In genomic region chr1:193082311-193082921, GRCm38 (mm10) we compare ENCODE assay signal across 12 mouse cellular contexts. TPM values are rescaled to one million over a fixed set of nuclear protein-coding genes. Genes with fewer than 3 reads are reported as not detected.
DNase-seq lines count a peak whose midpoint lies in the region; ATAC-seq and TF ChIP-seq lines count a peak whose summit lies in the region.
"Had no signal": no experiment of that assay in that cellular context is flagged by ENCODE, and none has a peak within 500 bp of the region (broad histone marks: within the 10 kb centered on the region; RNA-seq: fewer than 3 reads in every experiment).

No protein-coding gene starts in this region.

- no peak for TF ChIP-seq CTCF in lung, embryonic 14.5 days (IDR thresholded peaks at IDR 0.05; ENCODE audit: low read depth)
- TF ChIP-seq CTCF in forebrain, postnatal 0 days (IDR thresholded peaks at IDR 0.05; ENCODE audit: low read depth): no peak

- WGBS in lung, embryonic 14.5 days: 27% methylated on average over 10 of the region's 10 CpGs
- WGBS in embryonic facial prominence, embryonic 13.5 days: 47% methylated on average over 10 of the region's 10 CpGs
- WGBS in forebrain, postnatal 0 days: 17% methylated on average over 10 of the region's 10 CpGs

- peak; percentile 71 for DNase-seq in lung, embryonic 14.5 days
- no peak for DNase-seq in lung, postnatal 25 days (ENCODE audit: low spot score)
- DNase-seq in forebrain, postnatal 0 days: no peak
- peak; percentile 35 to 76 for DNase-seq in lung, postnatal 4 days
- DNase-seq in testis, postnatal 10 days (ENCODE audit: low spot score): no peak
- DNase-seq in cerebellum, adult 11 months: no peak
- DNase-seq in gastrocnemius, postnatal 14 days: no peak
- DNase-seq: cerebellum, postnatal 25 days; kidney, postnatal 25 days had no signal

- H3K4me2 ChIP-seq in lung, embryonic 14.5 days: no peak overlapping the region
- no peak overlapping the region for H3K4me2 ChIP-seq in embryonic facial prominence, embryonic 13.5 days
- H3K4me2 ChIP-seq in forebrain, postnatal 0 days (ENCODE audit: low read depth): no peak overlapping the region

- peaks cover 22% of the 10 kb centered on the region for H3K27me3 ChIP-seq in lung, embryonic 14.5 days (ENCODE audit: insufficient read depth, low read length)
- H3K27me3 ChIP-seq in embryonic facial prominence, embryonic 13.5 days: no peaks in the 10 kb centered on the region
- H3K27me3 ChIP-seq in forebrain, postnatal 0 days (ENCODE audit: insufficient read depth, low read length): no peaks in the 10 kb centered on the region

- no peak overlapping the region for H3K27ac ChIP-seq in lung, embryonic 14.5 days (ENCODE audit: low read depth)
- peak overlapping the region; percentile 34; the same call in 1 of the 2 replicates for H3K27ac ChIP-seq in embryonic facial prominence, embryonic 13.5 days
- H3K27ac ChIP-seq in forebrain, postnatal 0 days (ENCODE audit: low read depth, low read length): no peak overlapping the region
- H3K27ac ChIP-seq: macrophage had no signal

- H3K4me3 ChIP-seq in lung, embryonic 14.5 days (ENCODE audit: low read depth, low read length): no peak overlapping the region
- H3K4me3 ChIP-seq in embryonic facial prominence, embryonic 13.5 days: no peak overlapping the region
- H3K4me3 ChIP-seq in forebrain, postnatal 0 days (ENCODE audit: low read depth, low read length): no peak overlapping the region

- no peaks in the 10 kb centered on the region for H3K9me3 ChIP-seq in lung, embryonic 14.5 days (ENCODE audit: low read depth, low read length)
- no peaks in the 10 kb centered on the region for H3K9me3 ChIP-seq in embryonic facial prominence, embryonic 13.5 days
- H3K9me3 ChIP-seq in forebrain, postnatal 0 days (ENCODE audit: low read length): no peaks in the 10 kb centered on the region

- no peaks in the 10 kb centered on the region for H3K36me3 ChIP-seq in lung, embryonic 14.5 days (ENCODE audit: insufficient read depth)
- H3K36me3 ChIP-seq in embryonic facial prominence, embryonic 13.5 days: no peaks in the 10 kb centered on the region
- no peaks in the 10 kb centered on the region for H3K36me3 ChIP-seq in forebrain, postnatal 0 days (ENCODE audit: insufficient read depth)

- no peak overlapping the region for H3K9ac ChIP-seq in lung, embryonic 14.5 days
- H3K9ac ChIP-seq in embryonic facial prominence, embryonic 13.5 days: no peak overlapping the region
- no peak overlapping the region for H3K9ac ChIP-seq in forebrain, postnatal 0 days

- peaks cover 3% of the 10 kb centered on the region; the same call in 1 of the 2 replicates for H3K4me1 ChIP-seq in lung, embryonic 14.5 days (ENCODE audit: insufficient read depth)
- peaks cover 29% of the 10 kb centered on the region for H3K4me1 ChIP-seq in embryonic facial prominence, embryonic 13.5 days
- 0 out of 2 replicates have a peak, but pooled peaks cover 3% of the 10 kb centered on the region for H3K4me1 ChIP-seq in forebrain, postnatal 0 days (ENCODE audit: insufficient read depth)

- peak; percentile 78 for ATAC-seq in lung, embryonic 14.5 days (ENCODE audit: insufficient read depth)
- ATAC-seq in embryonic facial prominence, embryonic 13.5 days (ENCODE audit: insufficient number of reproducible peaks, insufficient read depth, low FRiP score, low TSS enrichment, low read depth): no peak
- peak; percentile 35; the same call in 1 of the 2 replicates for ATAC-seq in forebrain, postnatal 0 days
- ATAC-seq: activated CD4-positive, CD25-positive, alpha-beta regulatory T cell, adult 4 months had no signal

- intact Hi-C loops in gastrocnemius, postnatal 14 days (cut with DNase I; ENCODE audit: low total_unique reads): no loop called here

RNA-seq across cellular contexts. Expression of gene Syt14, which starts 46.8 kb away (rescaled TPM):
- polyA plus RNA-seq in lung, embryonic 14.5 days (2014; fragmentation: Nextera tagmentation; extraction: Ambion mirVana): 1.2 and 1.4 TPM in 2 replicates
- polyA plus RNA-seq in embryonic facial prominence, embryonic 13.5 days (2015; fragmentation: Nextera tagmentation; extraction: Ambion mirVana): 3.6 and 4.2 TPM in 2 replicates
- total RNA-seq in forebrain, postnatal 0 days (2014; rRNA removed): 11.8 and 16.7 TPM in 2 replicates
- polyA plus RNA-seq in forebrain, postnatal 0 days (2015; fragmentation: Nextera tagmentation; extraction: Ambion mirVana): 2.6 and 4.6 TPM in 2 replicates
- under 1 TPM; 0.18 to 0.31 TPM for total RNA-seq in gastrocnemius, postnatal 14 days (2021)
- polyA plus RNA-seq: macrophage had no signal

RNA-seq across cellular contexts. Expression of gene Diexf, which starts 47.7 kb away (rescaled TPM):
- polyA plus RNA-seq in lung, embryonic 14.5 days (2014; fragmentation: Nextera tagmentation; extraction: Ambion mirVana): 9.0 and 9.5 TPM in 2 replicates
- polyA plus RNA-seq in embryonic facial prominence, embryonic 13.5 days (2015; fragmentation: Nextera tagmentation; extraction: Ambion mirVana): 9.7 and 13.5 TPM in 2 replicates
- total RNA-seq in forebrain, postnatal 0 days (2014; rRNA removed): 11.4 and 18.6 TPM in 2 replicates
- 4.0 and 6.2 TPM in 2 replicates for polyA plus RNA-seq in forebrain, postnatal 0 days (2015; fragmentation: Nextera tagmentation; extraction: Ambion mirVana)
- total RNA-seq in gastrocnemius, postnatal 14 days (2021): 1 to 10 TPM; 7.2 to 9.5 TPM

Comparison
In these comparisons a context has a peak if more than half of its experiments do, and no peak if none do; other contexts are left out.
1. DNase-seq: peak in lung, embryonic 14.5 days (single experiment) and lung, postnatal 4 days (2 of 2); none in lung, postnatal 25 days (single experiment), forebrain, postnatal 0 days (single experiment), testis, postnatal 10 days (single experiment), cerebellum, adult 11 months (single experiment) and gastrocnemius, postnatal 14 days (single experiment).